Mouse (Mus musculus) T-helper 2 cell (primary cell): Measurements from ENCODE around the gene Olfr559.

Experiments used
- in situ Hi-C: fragments of 300-600 bp; cut with MboI, MseI; formaldehyde crosslinking; loops from one replicate; pipeline ENCODE4 v1.15.1; 2025; ENCODE audit warnings: high pct_unique_total_duplicates

Gene Olfr559

DNA sequence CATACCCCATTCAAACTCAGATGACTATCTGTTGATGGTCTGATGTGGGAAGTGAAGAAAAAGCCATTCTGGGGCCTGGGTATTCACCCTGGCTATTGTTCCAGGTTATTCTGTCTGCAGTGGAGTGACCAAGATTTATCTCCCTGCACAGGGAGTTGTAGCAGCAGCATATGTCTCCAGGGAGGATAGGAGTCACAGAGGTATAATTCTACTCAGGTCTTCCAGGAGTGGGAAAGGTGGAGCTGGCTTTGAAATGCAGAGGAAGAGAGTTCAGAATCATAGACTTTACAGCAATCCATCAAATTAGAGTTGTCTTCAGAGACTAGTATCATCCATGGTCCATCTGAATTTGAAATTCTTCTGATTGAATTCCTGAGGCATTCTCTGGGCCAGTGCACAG lies at the start of gene Olfr559:
Gene Olfr559, minus strand, starts transcription at position 101 of the 400 bp plus-strand sequence.
- in situ Hi-C loops = no loop called here

- in situ Hi-C loops = no loop called here
Observed at GRCm38 (mm10) chr7:102770921-102771320, 43.6 kb upstream of the Olfr559 start, which contains the start of gene Olfr561. Gene Olfr561 (plus strand): TSS chr7:102771221.

- in situ Hi-C loops = no loop called here
Observed at GRCm38 (mm10) chr7:102759266-102759665, 32.0 kb upstream of the Olfr559 start, which contains the start of the genes Olfr560 and Olfr78. Gene Olfr560 (minus strand): TSS chr7:102759366. Gene Olfr78 (minus strand): TSS chr7:102759471.

- in situ Hi-C loops = no loop called here
Observed at GRCm38 (mm10) chr7:102752086-102752485, 24.8 kb upstream of the Olfr559 start.

- in situ Hi-C loops = no loop called here
Observed at GRCm38 (mm10) chr7:102737705-102738104, 10.4 kb upstream of the Olfr559 start.

GRCm38 (mm10) chr7:102733793-102734192 lies 6.5 kb upstream of the Olfr559 start:
- in situ Hi-C loops = no loop called here

DNA sequence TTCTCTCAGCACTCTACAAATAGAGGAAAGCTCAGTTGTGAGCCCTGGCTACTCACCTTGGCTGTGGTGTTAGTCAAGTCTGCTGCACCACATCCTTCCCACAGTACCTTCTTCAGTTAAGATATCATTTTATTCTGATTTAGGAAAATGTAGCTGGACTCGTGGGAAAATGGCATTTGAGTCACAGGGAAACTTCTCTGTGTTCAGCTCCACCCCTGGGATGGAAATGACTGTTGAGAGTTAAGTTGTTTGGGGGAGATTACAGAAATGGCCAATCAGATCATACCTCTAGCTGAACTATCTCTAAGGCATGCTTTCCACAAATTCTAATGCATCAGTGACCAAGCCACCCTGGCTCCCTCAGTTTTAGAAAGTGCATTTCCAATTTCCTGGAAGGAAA lies 8.3 kb downstream of the Olfr559 start, which contains the start of gene Olfr33:
Gene Olfr33, minus strand, starts transcription at position 101 of the 400 bp plus-strand sequence.
- in situ Hi-C loops = no loop called here

- in situ Hi-C loops = no loop called here
Observed at GRCm38 (mm10) chr7:102701915-102702314, 25.4 kb downstream of the Olfr559 start, which contains the start of gene Olfr558. Gene Olfr558 (plus strand): TSS chr7:102702215.

- in situ Hi-C loops = loop anchor here (5.0 to 10.0 kb wide), 3 partner anchors 184 to 1209 kb away; no protein-coding TSS in a partner anchor
Observed at GRCm38 (mm10) chr7:102698461-102698860, 28.8 kb downstream of the Olfr559 start.

DNA sequence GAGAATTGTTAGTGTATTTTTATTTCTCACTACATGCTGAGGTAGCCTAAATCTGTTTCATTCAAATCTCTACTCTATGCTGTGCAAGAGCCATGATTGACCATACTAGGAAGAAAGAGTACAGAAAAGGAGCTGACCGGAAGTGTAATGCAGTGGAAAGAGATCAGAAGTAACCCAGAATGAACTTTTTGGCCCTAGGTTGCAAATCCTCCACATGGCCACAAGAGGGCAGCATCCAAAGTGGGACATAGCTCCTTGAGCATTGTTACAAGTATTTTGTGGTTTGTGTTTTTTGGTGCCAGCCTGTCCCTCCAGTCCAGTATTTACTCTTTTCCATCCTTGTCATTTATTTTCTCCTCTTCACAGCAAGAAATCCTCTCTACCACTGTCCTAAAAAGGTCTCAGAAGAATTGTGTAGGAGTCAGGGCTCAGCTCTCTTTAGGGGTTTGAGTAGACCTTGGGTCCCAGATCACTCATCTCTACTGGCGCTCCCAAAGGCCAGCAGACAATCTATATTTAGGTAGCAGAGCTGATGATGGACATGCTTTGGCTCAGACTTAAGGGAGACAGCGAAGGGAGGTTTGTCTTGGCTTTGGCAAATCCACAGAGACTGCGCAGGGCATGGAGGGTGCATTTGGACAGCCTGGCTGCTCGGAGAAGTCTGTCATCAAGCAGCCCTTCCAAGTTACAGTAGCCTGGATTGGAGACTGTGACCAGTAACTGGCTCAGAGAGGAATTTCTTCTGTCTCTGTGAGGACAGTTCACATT lies 31.7 kb downstream of the Olfr559 start, which contains the start of gene Olfr557:
Gene Olfr557, plus strand, starts transcription at position 553 of the 768 bp plus-strand sequence.
- in situ Hi-C loops = loop anchor here (5.0 to 10.0 kb wide), 3 partner anchors 181 to 1212 kb away; no protein-coding TSS in a partner anchor

DNA sequence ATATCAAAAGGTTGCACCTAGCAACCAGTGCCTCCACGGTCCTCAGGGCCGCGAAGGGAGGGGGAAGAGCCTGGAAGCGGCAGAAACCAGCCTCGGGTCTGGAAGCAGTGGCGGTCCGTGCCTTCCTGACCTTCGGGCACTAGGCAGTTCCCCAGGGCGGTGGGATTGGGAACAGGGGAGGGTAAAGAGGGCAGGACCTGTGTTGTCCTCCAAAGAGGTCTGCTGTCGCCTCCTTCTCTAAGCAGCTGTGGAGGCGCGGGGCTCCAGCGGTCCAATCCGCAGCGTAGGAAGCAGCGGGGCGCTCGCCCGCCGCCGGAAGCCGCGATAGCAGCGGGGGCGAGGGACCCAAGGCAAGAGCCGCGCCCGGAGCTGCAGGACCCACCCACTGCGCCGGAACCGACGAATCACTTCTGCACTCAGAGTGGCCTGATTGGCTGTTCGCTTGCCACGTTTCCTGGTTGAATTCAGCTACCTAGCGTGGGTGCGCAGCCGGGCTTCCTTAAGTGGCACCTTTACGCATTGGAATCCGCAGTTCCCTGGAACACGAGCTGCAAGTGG lies 40.3 kb downstream of the Olfr559 start, which contains the start of gene Trim68:
Gene Trim68, minus strand, starts transcription at position 384 of the 558 bp plus-strand sequence.
- in situ Hi-C loops = no loop called here

DNA sequence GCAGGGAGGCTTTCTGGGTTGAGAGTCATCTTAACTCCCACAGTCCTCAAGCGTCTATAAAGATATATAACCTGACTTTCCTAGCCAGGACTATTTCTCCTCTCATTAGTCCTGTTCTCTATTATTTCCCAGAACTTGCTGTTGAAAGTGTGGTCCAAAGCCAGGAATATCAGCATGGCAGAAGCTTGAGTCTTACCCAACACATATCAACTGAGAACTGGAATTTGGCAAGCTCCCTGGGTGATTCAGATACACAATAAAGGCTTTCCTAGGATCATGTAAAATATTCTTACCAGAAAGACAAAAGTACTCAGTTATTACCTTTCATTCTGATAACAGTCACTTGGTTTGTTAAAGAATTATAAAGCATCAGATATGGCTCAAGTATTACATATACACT lies 45.4 kb downstream of the Olfr559 start:
- in situ Hi-C loops = no loop called here

DNA sequence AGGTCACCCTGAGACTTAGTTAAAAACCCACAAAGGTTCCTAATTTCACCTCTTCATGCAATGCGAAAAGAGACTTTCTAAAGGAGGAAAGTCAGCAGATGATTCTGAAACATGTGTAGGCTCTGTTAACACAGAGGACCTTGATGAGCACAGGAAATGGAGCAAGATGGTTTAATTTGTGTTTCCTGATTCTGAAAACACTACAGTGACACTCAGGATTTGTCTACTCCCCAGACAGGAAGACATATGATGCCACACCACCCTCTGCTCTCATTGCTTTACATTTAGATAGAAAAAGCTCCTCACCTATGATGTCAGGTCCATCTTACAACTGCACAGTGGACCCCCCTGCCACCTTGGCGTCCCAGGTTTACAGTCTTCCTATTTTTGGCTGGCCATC lies 51.1 kb downstream of the Olfr559 start:
- in situ Hi-C loops = no loop called here
